Mouse (Mus musculus) activated CD4-positive, CD25-positive, alpha-beta regulatory T cell, adult 4 months (primary cell): ENCODE results near the gene Grsf1. TPM values are rescaled to one million over a fixed set of nuclear protein-coding genes. Genes with fewer than 3 reads are reported as not detected.

Experiments
- ATAC-seq: one replicate; pipeline ENCODE4 v1.8.0; 2017
- polyA plus RNA-seq, 2 experiments: library from polyadenylated mRNA; unstranded; fragments of 100-300 nt; shearing (Covaris generic); gene quantifications; one replicate each; pipeline ENCODE4 v1.2.1; 2017

The Grsf1 gene
- polyA plus RNA-seq, 2 experiments from 2014 or later: 7.7 to 9.0 TPM

DNA sequence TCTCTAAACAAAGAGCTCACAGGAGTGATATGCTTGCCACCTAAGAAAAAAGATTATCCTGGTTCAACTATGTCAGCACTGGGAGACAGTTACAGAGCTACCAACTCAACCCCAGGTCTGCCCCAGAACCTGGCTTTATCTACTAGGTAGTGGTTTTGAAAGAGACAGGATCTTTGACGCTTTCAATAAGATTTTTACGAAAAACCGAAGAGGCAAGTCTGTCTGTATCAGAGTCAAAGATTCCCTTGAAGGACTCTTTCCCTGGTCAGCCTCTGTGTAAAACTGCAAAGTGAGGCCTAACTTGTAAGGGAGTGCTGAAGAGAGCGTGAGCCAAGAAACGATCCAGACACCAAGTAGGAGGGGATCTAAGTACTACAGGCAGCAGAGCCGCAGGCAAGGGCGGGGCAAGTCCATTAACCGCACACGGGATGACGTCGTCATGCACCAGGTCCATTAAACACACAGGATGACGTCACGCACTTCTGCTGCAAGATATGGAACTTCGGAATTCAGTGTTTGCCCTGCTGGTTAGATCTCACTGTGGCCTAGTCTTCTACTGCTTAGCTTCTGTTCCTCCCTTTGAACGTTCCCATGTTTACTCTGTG is 12.7 kb upstream of the Grsf1 start:
- ATAC-seq: no peak

DNA sequence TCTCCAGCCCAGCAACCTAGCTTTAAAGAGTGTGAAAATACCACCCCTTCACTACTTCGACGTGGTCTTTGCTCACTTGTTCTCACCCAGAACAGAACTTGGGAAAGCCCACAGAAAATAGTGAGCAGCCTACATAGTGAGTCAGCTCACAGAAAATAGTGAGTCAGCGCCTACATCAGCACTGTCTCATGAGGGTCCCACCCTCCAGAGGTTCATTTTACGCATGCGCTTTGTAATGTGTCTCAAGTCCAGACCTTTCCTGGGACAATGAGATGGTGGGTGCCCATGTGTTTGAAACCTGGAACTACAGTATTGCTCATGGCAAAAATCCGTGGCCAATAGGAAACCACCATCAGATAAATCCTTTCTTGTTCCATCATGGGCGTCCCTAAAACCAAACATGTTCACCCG is 12.0 kb upstream of the Grsf1 start:
- ATAC-seq: no peak

DNA sequence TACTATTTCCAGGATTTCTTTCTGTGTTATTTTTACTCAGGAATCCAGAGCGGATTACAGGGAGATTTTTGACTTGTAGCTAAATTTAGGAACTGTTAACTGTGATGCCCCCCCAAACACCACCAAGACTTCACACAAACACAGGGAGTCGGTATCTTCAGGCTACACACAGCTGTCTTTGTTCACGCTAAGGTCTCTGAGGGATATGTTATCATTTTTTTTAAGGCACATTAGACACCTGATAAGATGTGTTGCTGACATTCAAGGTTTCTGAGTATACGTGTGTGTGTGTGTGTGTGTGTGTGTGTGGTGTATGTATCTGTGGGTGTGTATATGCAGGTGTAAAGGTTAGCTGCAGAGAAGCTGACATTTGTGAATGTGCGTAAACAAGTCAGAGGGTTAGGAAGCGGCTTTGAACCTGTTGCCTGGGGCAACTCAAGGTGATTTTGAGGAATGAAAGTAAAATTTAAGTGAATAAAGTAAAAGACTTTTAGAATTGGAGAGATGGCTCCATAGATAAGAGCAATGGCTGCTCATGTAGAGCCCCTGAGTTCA is 9.9 kb upstream of the Grsf1 start:
- no peak for ATAC-seq

DNA sequence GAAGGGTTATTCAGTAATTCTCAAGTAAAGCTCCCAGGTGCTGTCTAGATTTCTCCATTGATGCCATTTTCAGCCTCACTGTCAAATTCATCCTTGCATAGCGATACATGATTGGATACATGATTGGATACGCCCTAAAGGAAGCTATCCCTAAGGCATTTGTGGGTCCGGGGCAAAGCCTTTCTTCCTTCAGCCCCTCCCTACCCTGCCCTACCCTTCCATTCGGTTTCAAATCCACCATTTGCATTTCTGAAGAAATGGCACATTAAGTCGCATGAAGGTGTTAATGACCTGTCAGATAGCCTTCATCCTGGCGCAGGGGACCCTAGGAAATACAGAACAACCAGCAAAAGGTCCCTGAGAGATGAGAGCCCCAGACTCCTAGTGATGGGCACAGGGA is 9.3 kb upstream of the Grsf1 start:
- no peak for ATAC-seq

DNA sequence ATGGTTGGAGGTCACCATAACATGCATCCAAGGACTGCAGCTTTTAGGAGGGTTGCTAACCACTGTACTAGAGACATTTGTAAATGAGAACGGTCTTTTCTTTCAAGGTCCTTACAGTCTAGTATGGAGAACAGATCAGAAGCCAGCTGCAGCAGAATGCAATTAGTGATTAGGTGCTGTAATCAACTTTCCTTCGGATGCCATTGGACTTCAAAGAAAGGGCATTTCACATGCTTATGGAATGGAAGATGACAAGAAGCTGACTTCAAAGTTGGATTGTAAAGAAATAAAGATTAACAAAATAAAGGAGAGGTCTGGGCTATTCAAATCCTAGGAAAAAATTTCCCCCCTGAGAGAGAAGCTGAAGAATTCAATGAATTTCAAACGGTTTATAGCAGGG is 8.3 kb upstream of the Grsf1 start:
- ATAC-seq: no peak

DNA sequence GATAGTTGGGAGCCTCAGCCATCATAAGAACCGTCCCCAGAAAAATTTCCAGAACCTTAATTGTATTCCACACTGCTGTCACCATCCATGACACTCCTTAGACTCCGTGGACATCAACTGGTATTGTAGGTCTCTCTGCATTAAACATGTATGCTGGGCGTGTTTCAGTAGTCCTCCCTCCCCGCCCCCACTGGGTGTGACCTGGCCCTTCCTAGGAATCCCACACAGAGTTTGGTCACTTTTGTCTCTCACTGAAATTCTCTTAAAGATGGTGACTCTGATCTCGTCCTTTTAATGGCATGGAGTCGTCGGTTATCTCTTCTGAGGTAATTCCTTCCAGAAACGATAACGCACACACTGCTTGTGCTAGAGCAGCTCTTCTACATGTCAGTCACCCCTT is 7.7 kb upstream of the Grsf1 start:
- no peak for ATAC-seq

DNA sequence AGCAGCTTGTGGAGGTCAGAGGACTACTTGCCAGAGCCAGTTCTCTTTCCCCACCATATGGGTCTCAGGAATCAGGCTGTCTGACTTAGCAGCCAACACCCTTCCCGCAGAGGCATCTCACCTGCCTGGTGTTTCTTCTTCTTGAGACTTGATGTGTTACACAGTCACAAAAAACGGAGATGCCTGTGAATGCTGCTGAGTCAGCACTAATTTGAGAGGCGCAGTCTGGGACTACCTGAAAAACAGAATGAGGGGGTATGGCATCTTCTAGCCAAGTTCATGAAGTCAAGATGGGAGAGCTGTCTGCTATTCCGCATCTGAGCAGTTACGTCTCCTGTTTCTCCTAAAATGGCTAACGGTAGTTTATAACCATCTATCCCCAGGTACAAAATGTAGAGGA is 4.6 kb upstream of the Grsf1 start:
- no peak for ATAC-seq

DNA sequence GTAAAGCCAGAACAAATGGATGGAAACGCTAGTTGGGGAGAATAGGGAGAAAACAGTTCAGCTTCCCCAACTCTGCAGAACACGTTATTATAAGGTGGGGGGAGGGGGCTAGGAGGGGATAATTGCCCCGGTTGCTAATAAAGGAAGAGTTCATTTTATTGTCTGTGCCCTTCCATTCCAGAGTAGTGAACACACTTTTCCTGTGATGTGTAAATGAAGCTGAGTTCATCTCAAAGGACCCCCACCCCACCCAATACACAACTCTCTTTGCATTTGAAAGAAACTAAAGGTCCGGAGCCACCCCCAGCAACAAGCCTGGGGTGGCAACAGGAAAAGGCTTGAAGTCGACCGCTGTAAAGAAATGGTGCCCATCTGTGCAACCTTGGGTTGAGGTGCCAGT is 3.4 kb upstream of the Grsf1 start:
- no peak for ATAC-seq

DNA sequence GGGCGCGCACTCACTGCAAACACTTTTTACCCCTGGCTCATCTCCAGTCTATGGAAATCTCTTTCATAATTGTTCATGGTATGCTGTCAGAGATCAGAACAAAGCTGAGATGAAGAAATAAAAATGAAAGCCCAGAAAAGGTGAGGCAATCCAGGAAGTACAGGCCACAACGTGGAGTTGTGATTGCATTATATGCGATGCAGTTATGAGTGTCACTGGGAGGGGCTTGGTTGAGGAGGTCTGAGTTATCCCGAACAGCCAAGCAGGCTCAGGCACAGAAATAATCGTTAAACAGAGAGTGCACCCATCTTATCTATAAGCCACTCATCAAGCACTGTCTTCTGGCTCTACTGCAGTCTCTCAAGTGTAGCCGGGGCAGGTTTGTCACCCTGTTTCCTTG is 3.0 kb upstream of the Grsf1 start:
- no peak for ATAC-seq

DNA sequence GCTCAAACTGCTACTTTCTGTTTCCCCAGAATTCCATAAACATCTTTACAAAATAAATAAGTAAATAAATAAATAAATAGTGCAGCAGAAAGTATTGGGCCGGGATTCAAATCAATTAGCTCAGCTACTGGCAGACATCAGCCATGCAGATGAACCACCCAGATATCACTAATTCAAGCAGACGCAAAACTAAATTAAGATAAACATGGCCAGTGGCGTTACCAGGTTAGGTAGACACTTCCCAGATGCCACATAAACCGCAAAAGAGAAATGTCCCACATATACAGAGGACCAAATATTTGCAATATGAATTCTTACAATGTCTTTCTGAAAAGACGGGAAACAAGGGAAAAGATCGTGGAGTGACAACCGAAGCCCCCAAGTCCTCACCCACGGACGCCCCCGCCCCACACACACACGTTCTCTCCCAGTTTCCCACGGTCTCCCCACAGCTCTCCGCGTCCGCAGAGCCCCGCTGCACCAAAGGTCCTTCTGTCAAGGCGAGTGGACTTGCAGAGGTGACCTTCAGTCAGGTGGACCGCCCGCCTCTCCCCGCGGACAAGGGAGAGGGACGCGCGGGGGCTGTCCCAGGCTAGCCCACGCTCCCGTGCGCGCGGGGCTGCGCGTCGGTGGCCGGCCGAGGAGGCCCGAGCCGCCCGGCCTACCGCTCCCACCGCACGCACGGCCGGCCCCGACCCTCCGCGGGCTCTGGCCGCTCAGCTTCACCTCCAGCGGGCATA is 1.1 kb downstream of the Grsf1 start:
- no peak for ATAC-seq

DNA sequence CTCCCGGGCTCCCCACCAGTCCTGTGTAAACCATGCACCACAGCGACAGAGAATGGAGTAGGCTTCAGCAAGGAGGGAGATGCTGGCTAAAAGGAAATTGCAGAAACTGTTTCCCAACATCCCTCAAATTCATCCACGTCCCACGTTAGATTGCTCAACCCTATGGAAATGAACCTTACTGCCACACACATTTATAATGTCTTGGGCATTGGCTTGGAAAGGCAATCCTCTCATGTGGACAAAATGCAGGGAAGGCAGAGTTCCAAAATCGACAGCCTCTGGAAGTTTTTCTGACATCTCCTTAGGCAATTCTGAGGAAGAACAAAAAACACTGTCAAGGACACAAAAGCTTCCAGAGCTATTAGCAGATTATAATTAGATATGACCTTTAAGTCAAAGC is 12.1 kb downstream of the Grsf1 start:
- no peak for ATAC-seq

DNA sequence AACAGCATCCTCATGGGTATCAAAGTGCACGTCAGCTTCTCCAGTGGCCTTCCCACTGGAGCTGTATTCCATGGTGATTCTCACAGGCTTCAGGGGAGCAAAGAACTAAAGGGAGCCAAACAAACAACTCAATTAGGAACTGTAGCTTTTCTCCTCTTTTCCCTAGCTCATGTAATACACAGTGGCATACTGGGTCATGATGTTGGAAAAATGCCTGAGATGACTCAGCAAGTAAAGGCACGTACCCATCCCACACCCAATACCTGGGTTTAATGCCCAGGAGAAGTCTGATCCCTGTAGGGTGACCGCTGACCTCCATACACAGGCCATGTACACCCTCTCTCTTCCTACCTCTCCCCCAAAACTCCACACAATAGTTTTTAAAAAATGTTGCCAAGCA is 12.8 kb downstream of the Grsf1 start:
- ATAC-seq: no peak

DNA sequence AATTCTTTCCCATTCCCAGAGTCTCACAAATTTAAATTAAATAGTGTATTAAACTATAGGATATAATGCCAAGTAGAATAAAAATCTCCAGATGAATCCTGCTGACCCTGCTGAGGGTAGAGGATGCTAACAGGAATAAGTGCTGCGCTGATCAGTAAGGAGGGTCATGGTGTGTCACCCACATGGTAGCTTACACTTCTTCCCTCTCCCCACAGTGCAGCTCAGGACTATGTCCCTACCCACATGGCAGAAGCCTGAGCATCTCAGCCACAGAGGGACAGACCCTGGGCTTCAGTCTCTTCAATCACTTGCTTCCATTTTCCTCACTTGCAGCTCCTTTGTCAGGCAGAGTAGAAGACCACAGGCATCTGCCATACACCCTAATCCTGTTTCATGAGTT is 18.1 kb downstream of the Grsf1 start:
- ATAC-seq: no peak

DNA sequence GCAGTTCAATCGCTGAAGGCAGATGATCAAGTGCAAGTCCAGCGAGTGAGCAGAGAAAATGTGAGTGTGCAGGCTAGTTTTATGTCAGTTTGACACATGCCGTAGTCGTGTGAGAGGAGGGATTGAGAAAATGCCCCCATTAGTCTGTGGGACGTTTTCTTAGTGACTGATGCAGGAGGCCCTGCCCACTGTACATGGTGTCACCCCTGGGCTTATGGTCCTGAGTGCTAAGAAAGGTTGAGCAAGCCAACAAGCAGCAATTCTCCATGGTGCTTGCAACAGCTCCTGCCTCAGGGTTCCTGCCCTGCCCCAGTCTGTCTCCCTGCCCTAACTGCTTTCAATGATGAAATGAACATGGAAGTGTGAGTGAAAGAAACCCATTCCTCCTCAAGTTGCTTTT is 23.4 kb downstream of the Grsf1 start:
- ATAC-seq: no peak

DNA sequence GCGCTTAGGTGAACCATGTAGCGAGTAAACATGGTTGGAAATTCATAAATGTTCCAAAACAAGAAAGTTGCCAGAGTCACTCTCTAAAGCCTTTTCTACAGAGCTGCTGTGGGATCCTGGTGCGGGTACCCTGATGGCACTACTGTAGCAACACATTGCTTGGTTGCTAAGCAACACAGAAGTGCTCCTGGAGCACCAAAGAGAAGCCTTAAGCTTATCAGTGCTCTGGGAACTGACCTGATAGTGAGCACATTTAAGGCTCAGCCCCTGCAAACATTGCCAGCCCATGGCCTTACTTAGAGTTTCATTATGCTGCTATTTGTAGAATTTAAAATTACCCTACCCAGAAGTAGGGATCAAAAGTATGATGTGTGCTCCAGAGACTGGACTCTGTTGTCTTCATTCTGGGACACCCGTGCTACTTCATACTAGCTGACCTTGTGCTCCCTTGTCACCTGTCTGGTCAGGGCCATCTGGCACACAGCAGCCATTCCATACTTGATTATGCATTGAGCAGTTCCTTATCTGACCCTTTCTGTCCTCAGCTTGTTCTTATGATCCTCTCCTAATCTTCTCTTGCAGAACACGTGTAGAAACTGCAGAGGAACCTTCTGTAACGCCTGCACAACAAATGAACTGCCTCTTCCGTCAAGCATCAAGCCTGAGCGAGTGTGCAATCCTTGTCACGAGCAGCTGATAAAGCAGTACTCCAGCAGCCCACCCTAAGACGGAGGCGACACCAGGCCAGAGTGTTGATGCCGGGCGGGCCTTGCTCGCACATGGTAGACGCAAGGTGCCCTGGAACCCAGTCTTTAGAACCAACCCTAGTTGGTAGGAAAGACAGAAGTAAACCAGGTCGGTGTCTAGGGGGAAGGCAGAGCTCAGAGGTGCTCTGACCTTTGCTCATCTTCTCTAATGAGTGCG is 26.5 kb downstream of the Grsf1 start:
- no peak for ATAC-seq

DNA sequence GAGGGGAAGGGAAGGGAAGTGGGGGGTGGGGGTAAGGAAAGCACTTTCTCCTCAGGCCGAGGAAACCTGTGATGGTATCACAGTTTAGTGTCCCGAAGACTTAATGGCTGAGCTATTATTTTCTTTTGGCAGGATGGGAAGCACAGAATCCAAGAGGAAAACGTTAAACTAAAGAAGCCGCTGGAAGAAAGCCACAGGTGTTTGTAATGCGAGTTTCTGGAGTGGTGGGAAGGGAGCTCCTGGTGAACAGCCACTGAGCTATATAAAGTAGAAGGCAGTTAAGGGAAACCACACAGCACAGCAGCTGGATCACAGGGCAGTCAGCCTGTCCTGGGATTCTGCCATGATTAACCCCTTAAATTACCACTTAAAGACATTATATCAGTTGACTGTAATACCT is 30.6 kb downstream of the Grsf1 start:
- no peak for ATAC-seq

DNA sequence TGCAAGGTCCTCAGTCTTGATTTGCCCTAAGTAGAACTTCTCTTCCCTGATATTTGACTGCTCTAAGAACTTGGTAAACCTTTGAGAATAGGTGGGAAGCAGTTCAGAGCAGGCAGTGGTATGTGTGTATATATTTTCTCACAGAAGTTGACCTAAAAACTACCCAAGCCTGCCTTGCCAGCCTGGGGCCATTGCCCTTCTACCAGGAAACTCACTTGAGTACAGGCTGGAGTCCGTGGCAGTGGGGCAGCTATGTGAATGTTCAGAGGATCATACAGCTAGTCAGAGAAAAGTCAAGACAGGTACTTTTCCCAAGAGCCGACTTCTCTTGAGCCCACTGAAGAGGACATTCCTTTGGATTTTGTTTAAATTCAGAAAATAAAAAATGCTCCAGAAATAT is 31.1 kb downstream of the Grsf1 start:
- ATAC-seq: no peak

DNA sequence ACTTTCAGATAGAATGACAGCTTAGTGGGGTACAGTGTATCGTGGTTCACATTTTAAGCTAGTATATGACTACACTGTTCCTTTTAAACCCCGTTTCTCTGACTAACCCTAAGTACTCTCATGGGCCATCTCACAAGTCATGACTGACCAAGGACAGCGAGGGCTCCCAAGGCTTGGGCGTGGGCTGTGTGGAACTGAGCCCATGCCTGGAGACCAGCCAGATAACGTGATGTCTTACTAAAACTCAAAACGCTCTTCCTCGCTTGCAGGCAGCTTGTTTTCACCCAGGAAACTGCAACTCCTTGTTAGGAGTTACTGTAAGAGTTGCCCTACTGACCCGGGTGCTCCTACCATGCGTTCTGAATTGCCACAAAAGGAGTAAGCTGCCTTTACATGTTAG is 32.5 kb downstream of the Grsf1 start:
- ATAC-seq: no peak

DNA sequence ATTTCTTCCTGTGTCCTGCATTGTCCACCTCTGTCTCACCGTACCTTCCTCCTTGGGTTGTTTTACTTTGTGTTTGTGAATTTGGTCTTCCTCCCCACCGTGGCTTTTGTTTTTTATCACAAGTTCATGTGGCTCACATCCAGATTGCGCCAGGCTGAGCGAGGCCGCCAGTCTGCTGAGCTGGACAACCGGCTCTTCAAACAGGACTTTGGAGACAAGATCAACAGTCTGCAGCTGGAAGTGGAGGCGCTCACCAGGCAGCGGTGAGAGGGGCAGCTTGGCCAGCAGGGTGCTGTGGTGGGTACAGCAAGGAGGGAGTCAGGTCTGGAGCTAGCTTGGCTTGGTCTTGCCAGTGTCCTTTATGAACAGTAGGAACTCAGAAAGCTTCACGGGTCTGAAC is 33.2 kb downstream of the Grsf1 start:
- ATAC-seq: no peak

DNA sequence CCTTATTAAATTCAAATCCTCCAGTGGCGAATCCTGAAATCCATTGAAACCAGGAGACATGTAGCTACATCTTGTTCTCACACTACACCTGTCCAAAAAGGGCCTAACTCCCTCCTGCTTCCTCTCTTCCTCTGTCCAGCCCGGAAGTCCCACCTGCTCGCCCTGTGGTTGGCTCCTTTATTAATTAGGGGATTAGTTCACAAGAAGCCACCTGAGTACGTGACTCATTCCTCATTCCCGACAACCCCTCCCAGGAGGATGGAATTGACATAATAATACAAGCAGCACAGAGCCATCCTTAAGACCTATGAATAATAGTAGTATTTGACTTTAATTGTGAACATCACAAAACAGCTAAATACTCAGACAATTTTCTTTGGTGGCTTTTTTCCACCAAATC is 41.9 kb downstream of the Grsf1 start:
- no peak for ATAC-seq

DNA sequence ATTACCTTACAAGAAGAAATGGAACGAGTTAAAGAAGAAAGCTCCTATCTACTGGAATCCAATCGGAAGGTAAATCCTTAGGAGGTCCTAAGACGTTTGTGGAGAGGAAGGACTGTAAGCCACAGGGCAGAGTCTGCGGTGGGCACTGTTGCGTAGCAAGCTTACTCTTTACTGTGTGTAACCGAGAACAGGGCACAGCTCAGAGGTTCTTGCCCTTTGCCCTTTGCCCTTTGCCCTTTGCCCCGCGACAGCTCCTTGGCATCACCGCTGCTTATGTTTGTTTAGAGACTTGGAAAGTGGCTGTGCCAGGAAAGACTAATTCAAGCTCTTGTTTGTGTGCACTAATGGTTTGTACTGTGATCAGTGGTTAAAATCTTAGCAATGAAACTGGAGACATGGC is 43.5 kb downstream of the Grsf1 start:
- ATAC-seq: no peak

DNA sequence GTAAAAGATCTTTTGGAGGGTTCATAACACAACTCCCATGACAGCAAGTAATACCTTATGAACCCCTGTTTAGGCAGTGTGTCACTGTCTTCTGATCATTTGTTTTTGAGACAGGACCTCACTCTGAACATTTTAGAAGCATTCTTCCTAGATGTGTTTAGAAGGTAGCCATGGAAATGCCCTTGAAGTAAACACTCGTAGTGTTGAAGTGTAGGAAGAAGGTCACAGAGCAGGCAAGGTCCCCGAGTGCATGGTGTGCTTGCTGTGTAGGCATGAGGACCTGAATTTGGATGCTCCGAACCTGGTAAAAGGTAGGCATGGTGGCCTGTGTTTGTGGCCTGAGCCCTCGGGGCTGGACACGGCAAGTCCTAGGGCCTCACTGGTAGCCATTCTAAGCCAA is 44.4 kb downstream of the Grsf1 start:
- no peak for ATAC-seq

DNA sequence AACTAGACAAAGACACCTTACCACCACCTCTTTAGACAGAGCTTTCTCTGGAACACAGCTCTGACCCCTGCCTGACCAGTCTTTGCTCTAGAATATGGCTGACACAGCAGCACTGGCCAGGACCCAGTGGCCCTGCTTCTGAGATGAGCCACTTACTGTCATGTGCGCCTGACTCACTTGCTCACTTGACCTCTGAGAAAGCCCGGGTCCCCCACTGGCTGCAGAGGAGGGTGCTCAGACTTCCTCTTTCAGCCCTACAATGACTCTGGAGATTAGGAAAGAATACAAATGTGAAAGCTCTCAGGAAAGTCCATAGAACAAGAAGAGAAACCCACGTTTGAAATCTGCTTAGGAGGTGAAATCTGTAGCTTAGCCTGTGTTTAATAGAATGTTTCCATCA is 45.1 kb downstream of the Grsf1 start:
- no peak for ATAC-seq

DNA sequence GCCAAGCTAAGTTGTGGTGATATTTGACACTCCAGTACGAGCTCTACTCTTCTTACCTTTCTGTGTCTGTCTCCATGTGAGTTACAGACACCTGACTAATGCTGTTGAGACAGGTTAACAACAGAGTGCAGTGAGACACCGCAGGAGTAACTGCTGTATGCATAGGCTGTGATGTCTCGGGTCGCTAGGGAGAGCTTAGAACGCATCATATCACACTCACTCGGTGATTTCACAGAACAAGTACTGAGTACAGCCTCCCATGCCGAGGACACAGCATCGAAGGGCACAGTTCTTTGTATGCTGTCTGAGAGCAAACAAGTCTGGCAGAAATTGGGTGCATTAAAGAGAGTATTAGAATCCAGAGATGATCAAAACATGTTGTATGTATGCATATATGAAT is 46.0 kb downstream of the Grsf1 start:
- ATAC-seq: no peak
